Mouse (Mus musculus) liver, postnatal 0 days (tissue): Measurements from ENCODE around the gene Ccng1. TPM values are rescaled to one million over a fixed set of nuclear protein-coding genes. Genes with fewer than 3 reads are reported as not detected.
"Not testable (repeated sequence)": the region's sequence is repeated elsewhere in the genome, so short reads cannot be mapped to it uniquely, and the experiment has no call there.

Experiments
- ATAC-seq: fragments of 200-750 bp; cut with Nextera tagmentation; 2 replicates; pipeline ENCODE4 v1.8.0; 2017; ENCODE audit warnings: mild to moderate bottlenecking, moderate library complexity
- DNase-seq: peaks from one replicate; pipeline ENCODE4 v3.0.0-alpha.2; 2016
- H3K27ac ChIP-seq: fragments of 300-500 bp; sonication (generic); 2 replicates; pipeline ENCODE4 v1.5.1; 2014; ENCODE audit warnings: antibody characterized with exemption, moderate library complexity, mild to moderate bottlenecking, low read depth
- H3K27me3 ChIP-seq: fragments of 300-500 bp; sonication (generic); 2 replicates; pipeline ENCODE4 v1.6.1; 2014; ENCODE audit warnings: low read length, control low read depth, mixed read lengths; ENCODE audit not compliant: insufficient read depth
- H3K36me3 ChIP-seq: fragments of 300-500 bp; sonication (generic); replicated peaks from 2 replicates; pipeline ENCODE4 v1.6.1; 2014; ENCODE audit warnings: mild to moderate bottlenecking, control low read depth, low read length, moderate library complexity, mixed read lengths; ENCODE audit not compliant: insufficient read depth
- H3K4me1 ChIP-seq: fragments of 300-500 bp; sonication (generic); 2 replicates; pipeline ENCODE4 v1.6.1; 2014; ENCODE audit warnings: antibody characterized with exemption, mild to moderate bottlenecking, control low read depth; ENCODE audit not compliant: insufficient read depth
- H3K4me2 ChIP-seq: fragments of 300-500 bp; sonication (generic); 2 replicates; pipeline ENCODE4 v1.6.1; 2014; ENCODE audit warnings: low read depth, mild to moderate bottlenecking, low read length, moderate library complexity, mixed read lengths
- H3K4me3 ChIP-seq: fragments of 300-500 bp; sonication (generic); 2 replicates; pipeline ENCODE4 v1.5.1; 2014; ENCODE audit warnings: low read depth, low read length
- H3K9ac ChIP-seq: fragments of 300-500 bp; sonication (generic); replicated peaks from 2 replicates; pipeline ENCODE4 v1.6.1; 2014; ENCODE audit warnings: mild to moderate bottlenecking, moderate library complexity
- H3K9me3 ChIP-seq: fragments of 300-500 bp; sonication (generic); 2 replicates; pipeline ENCODE4 v1.6.1; 2016; ENCODE audit warnings: mild to moderate bottlenecking, control low read depth, low read length, mixed read lengths
- CTCF ChIP-seq: sonication (generic); IDR thresholded peaks from 2 replicates; pipeline ENCODE4 v1.5.1; 2016; ENCODE audit warnings: antibody characterized with exemption, low read depth
- EP300 ChIP-seq: IDR thresholded peaks from 2 replicates; pipeline ENCODE4 v1.6.1; 2016; ENCODE audit warnings: antibody characterized with exemption, low read depth, mild to moderate bottlenecking
- WGBS: fragments of 180-500 bp; shearing (Covaris S2); extraction: QIAGEN DNeasy Blood & Tissue Kit; methylation state at CpG from one replicate; pipeline ENCODE4 v1.1.7; 2014; ENCODE audit not compliant: insufficient replicate concordance; 5-methylcytosine and 5-hydroxymethylcytosine counted together
- polyA plus RNA-seq: library from polyadenylated mRNA; unstranded; fragments of >200 nt; fragmentation: Nextera tagmentation; extraction: Ambion mirVana; gene quantifications from 2 replicates; pipeline ENCODE4 v1.2.1, GENCODE M21; 2015

The Ccng1 gene
- polyA plus RNA-seq, 1 experiment from 2014 or later, result 11.3 TPM

- H3K27me3 ChIP-seq, result no peaks in the 10 kb centered on the region
- H3K4me2 ChIP-seq, result peak overlapping the region; percentile 97
- H3K4me1 ChIP-seq, result peaks cover 15% of the 10 kb centered on the region
- WGBS, result 4% methylated on average over 11 of the region's 11 CpGs
- H3K9me3 ChIP-seq, result no peaks in the 10 kb centered on the region
- H3K9ac ChIP-seq, result peak overlapping the region; percentile 91
- no peak for ATAC-seq
- peaks cover 22% of the 10 kb centered on the region for H3K36me3 ChIP-seq
- H3K27ac ChIP-seq, result peak overlapping the region; percentile 78
- H3K4me3 ChIP-seq, result peak overlapping the region; percentile 84
- TF ChIP-seq EP300, result no peak
- no peak for TF ChIP-seq CTCF
- no peak for DNase-seq
Observed at GRCm38 (mm10) chr11:40734251-40734752, 20.8 kb downstream of the Ccng1 start.

DNA sequence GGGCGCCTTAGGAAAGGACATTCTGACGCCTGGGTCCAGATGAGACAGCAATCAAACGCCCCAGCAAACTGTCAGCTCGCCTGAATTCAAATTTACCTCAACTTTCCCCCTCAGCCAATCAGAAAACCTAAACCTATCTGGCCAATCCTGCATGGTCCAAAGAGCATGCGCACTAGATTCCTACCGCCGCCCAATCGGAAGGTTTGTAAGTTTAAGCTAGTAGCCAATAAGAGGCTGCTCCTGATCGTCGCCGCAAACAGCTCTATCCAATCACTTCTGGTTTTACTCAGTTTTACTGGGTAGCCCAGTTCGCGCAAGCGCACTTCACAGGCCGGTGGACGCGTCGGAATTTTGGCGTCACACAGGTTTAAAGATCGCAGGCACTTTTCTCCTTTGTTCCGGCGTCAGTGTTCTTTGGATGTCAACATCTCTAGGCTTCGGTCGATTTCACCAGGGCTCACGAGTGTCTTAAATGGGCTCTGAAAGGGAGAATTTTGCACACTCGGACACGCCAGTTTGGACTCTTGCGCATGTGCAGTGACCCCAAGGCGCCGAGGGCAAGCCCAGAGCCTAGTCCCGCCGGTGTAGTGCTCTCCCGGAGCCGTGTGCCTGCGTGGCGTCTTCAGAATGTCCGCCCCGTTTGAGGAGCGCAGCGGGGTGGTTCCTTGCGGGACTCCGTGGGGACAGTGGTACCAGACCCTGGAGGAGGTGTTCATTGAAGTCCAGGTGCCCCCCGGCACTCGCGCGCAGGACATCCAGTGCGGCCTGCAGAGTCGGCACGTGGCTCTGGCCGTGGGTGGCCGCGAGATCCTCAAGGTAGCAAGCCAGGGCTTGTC is 21.6 kb downstream of the Ccng1 start, which contains the start of the genes Hmmr and Nudcd2:
Gene Hmmr (minus strand): TSS at position 84 of the 836 bp plus-strand sequence.
Gene Nudcd2 (plus strand): TSS at position 329 of the 836 bp plus-strand sequence.
- DNase-seq, result peak; percentile 93
- peak within 1 kb of the TSS; percentile 84 for H3K4me3 ChIP-seq
- peak within 1 kb of the TSS; percentile 91 for H3K9ac ChIP-seq
- peak within 1 kb of the TSS; percentile 78 for H3K27ac ChIP-seq
- H3K9me3 ChIP-seq, result no peaks in the 10 kb centered on the region
- no peaks in the 10 kb centered on the region for H3K27me3 ChIP-seq
- peak; percentile 98 for ATAC-seq
- no peak for TF ChIP-seq CTCF
- TF ChIP-seq EP300, result peak; percentile 52; the same call in 1 of the 2 replicates
- WGBS, result under 1% methylated on average over 52 of the region's 52 CpGs
- H3K4me1 ChIP-seq, result peaks cover 15% of the 10 kb centered on the region
- peaks cover 22% of the 10 kb centered on the region for H3K36me3 ChIP-seq
- H3K4me2 ChIP-seq, result peak within 1 kb of the TSS; percentile 97

DNA sequence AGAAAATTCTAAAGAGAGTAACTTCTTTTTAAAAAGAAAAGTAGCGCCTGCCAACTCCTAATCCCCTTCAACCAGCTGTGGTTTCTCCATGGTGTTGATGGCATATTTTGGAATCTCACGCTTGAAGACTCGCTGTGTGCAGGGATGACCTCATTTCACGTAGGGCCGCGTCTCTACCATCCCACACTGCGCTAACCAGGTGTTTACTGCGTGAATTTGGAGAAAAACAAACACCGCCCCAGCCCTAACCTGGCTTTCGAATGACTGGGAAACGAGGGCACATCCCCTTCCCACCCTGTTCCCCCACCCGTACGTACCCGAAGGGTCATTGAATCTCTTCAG is 22.1 kb downstream of the Ccng1 start:
- Histone ChIP-seq H3K36me3 (peaks cover 26% of the 10 kb centered on the region), H3K4me3 (peak overlapping the region; percentile 84), H3K9ac (peak overlapping the region; percentile 76), H3K4me2 (peak overlapping the region; percentile 91), H3K4me1 (peaks cover 15% of the 10 kb centered on the region), H3K27me3 (no peaks in the 10 kb centered on the region), H3K27ac (peak overlapping the region; percentile 75), H3K9me3 (no peaks in the 10 kb centered on the region)
- no peak for TF ChIP-seq EP300
- TF ChIP-seq CTCF, result no peak
- DNase-seq (no peak), ATAC-seq (peak; percentile 57)
- WGBS, result 1% methylated on average over 14 of the region's 14 CpGs

DNA sequence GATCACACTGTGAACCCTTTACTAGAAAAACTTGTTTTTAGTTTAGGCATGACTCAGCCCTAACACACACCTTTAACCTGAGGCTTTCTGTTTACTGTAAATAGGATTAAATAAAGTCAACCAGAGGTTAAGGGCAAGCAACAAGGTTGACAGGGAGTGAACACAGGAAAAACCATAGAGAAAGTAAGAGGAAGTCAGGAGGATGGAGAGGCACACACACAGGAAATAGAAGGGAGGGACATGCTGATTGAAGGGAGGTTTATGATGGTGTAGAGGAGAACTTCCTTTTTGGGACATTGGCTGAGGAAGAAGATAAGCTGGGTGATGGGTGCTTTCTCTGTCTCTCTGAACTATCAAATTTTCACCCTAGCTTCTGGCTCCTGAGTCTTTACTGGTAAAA is 36.8 kb downstream of the Ccng1 start:
- no peak for DNase-seq
- Histone ChIP-seq H3K36me3 (peaks cover 90% of the 10 kb centered on the region), H3K9me3 (no peaks in the 10 kb centered on the region)

GRCm38 (mm10) chr11:40715524-40715923 is 39.6 kb downstream of the Ccng1 start:
- no peak overlapping the region for H3K4me3 ChIP-seq

More for the DNA sequence above, 36.8 kb downstream of the Ccng1 start:
- Histone ChIP-seq H3K9ac (no peak overlapping the region), H3K4me2 (no peak overlapping the region), H3K4me3 (no peak overlapping the region), H3K27me3 (no peaks in the 10 kb centered on the region), H3K4me1 (no peaks in the 10 kb centered on the region), H3K27ac (no peak overlapping the region)
- TF ChIP-seq EP300, result no peak
- TF ChIP-seq CTCF, result no peak
- ATAC-seq, result no peak

GRCm38 (mm10) chr11:40713858-40714257 is 41.3 kb downstream of the Ccng1 start:
- no peak overlapping the region for H3K4me2 ChIP-seq
- no peak for ATAC-seq
- no peak overlapping the region for H3K27ac ChIP-seq
- WGBS, result 80% methylated on average over 8 of the region's 8 CpGs
- H3K27me3 ChIP-seq, result no peaks in the 10 kb centered on the region
- H3K4me1 ChIP-seq, result no peaks in the 10 kb centered on the region
- no peak for TF ChIP-seq EP300
- TF ChIP-seq CTCF, result no peak
- H3K9ac ChIP-seq, result no peak overlapping the region
- H3K9me3 ChIP-seq, result no peaks in the 10 kb centered on the region
- peaks cover 80% of the 10 kb centered on the region for H3K36me3 ChIP-seq
- H3K4me3 ChIP-seq, result no peak overlapping the region
- DNase-seq, result no peak

More at GRCm38 (mm10) chr11:40715524-40715923, 39.6 kb downstream of the Ccng1 start:
- Histone ChIP-seq H3K4me1 (no peaks in the 10 kb centered on the region), H3K4me2 (no peak overlapping the region), H3K27ac (no peak overlapping the region), H3K36me3 (peaks cover 80% of the 10 kb centered on the region), H3K9me3 (no peaks in the 10 kb centered on the region), H3K27me3 (no peaks in the 10 kb centered on the region), H3K9ac (no peak overlapping the region)
- WGBS, result 89% methylated on average over 5 of the region's 5 CpGs
- TF ChIP-seq EP300 (no peak), CTCF (peak; percentile 43)
- DNase-seq, result peak; percentile 22
- no peak for ATAC-seq

DNA sequence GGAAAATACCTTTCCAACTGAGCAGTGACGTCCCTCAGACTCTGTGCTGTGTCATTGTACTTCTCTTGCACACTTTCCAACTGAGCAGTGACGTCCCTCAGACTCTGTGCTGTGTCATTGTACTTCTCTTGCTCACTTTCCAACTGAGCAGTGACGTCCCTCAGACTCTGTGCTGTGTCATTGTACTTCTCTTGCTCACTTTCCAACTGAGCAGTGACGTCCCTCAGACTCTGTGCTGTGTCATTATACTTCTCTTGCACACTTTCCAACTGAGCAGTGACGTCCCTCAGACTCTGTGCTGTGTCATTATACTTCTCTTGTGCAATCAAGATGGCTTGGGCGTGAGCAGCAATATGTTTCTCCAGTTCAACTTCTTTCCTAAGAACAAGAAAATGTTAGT is 45.2 kb downstream of the Ccng1 start:
- ATAC-seq, H3K4me1 ChIP-seq, H3K4me2 ChIP-seq, H3K27ac ChIP-seq, H3K9ac ChIP-seq, H3K9me3 ChIP-seq, DNase-seq, H3K27me3 ChIP-seq, H3K4me3 ChIP-seq: not testable (repeated sequence)
- WGBS, result 85% methylated on average over 6 of the region's 6 CpGs
- H3K36me3 ChIP-seq, result peaks cover 81% of the 10 kb centered on the region

Other genes with a start within 250 kb of the Ccng1 start
- gene Mat2b, start 60.1 kb downstream of the Ccng1 start, polyA plus RNA-seq, result 46.4 and 50.3 TPM in 2 replicates
- 16.5 and 21.8 TPM in 2 replicates for gene Hmmr, start 21.9 kb downstream of the Ccng1 start, polyA plus RNA-seq
- 68.6 and 70.1 TPM in 2 replicates for gene Nudcd2, start 21.6 kb downstream of the Ccng1 start, polyA plus RNA-seq